Comparison of ENCODE assay signal across 22 mouse cellular contexts in the genomic region with DNA sequence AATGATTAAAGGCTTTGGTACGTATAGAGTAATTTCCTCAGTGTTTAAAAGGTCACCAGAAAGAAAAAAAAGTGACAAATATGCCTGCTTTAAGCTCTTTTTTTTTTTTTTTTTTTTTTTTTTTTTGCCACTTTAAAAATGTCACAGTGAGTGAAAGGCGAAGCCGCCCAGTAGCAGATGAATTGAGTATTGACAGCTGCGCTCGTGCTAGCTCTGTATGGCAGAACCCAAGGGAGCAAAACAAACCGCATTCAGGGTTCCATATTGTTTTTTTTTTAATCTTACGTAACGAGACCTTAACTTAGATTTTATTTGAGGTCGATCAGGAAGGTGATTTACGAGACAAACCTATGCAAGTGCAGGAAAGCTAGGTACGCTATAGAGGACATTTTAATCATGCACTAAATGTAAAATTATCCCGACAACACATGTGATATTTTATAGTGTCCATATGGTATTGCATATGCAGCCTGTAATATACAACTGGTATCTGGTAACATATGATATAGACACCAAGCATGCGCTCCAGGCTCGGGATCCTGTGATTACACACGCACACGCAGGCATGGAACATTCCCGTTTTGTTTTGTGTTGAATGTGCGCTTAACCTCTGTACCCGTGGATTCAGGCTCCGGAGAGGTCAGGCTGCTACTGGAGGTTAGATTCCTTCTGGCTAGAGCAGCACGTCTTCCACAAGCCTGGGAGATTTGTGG.
A peak's percentile ranks its signal among the peaks of the same experiment; 100 is the strongest.
DNase-seq lines count a peak whose midpoint lies in the region; ATAC-seq and TF ChIP-seq lines count a peak whose summit lies in the region.
"Had no signal": no experiment of that assay in that cellular context is flagged by ENCODE, and none has a peak within 500 bp of the region (broad histone marks: within the 10 kb centered on the region; RNA-seq: fewer than 3 reads in every experiment).

No protein-coding gene starts in this region.

- peak overlapping the region; percentile 38 for H3K27ac ChIP-seq in forebrain, embryonic 15.5 days (replicated peaks)
- H3K27ac ChIP-seq in forebrain, embryonic 10.5 days = no peak overlapping the region
- H3K27ac ChIP-seq: embryonic facial prominence, embryonic 10.5 days; embryonic facial prominence, embryonic 13.5 days; hindbrain, embryonic 12.5 days; hindbrain, embryonic 15.5 days had no signal

- no peaks in the 10 kb centered on the region for H3K9me3 ChIP-seq in forebrain, embryonic 15.5 days
- no peaks in the 10 kb centered on the region for H3K9me3 ChIP-seq in forebrain, embryonic 10.5 days
- H3K9me3 ChIP-seq: embryonic facial prominence, embryonic 10.5 days; embryonic facial prominence, embryonic 13.5 days; hindbrain, embryonic 12.5 days; hindbrain, embryonic 15.5 days had no signal

- H3K27me3 ChIP-seq in forebrain, embryonic 15.5 days = no peaks in the 10 kb centered on the region
- H3K27me3 ChIP-seq in forebrain, embryonic 10.5 days (ENCODE audit: poor library complexity, severe bottlenecking) = no peaks in the 10 kb centered on the region
- H3K27me3 ChIP-seq: embryonic facial prominence, embryonic 13.5 days; hindbrain, embryonic 12.5 days; hindbrain, embryonic 15.5 days had no signal

- H3K4me1 ChIP-seq in forebrain, embryonic 15.5 days = peaks cover 4% of the 10 kb centered on the region; the same call in 1 of the 2 replicates
- 0 out of 2 replicates have a peak, but pooled peaks cover 2% of the 10 kb centered on the region for H3K4me1 ChIP-seq in forebrain, embryonic 10.5 days
- H3K4me1 ChIP-seq: embryonic facial prominence, embryonic 13.5 days; hindbrain, embryonic 12.5 days; hindbrain, embryonic 15.5 days had no signal

- peak; percentile 18 for DNase-seq in embryo, embryonic 11 days
- DNase-seq in embryo, embryonic 10 days (ENCODE audit: low spot score) = no peak
- DNase-seq in forebrain, embryonic 10.5 days (ENCODE audit: extremely low spot score, low spot score) = no peak
- peak; percentile 63 for DNase-seq in brain, embryonic 14.5 days (ENCODE audit: low read depth)
- peak; percentile 19 for DNase-seq in forelimb bud, embryonic 11.5 days (ENCODE audit: low read depth, low spot score)
- no peak for DNase-seq in kidney, adult 18-20 months
- DNase-seq: adrenal gland, adult 8-10 months; adrenal gland, postnatal 25 days; cerebellum, adult 18-20 months; cerebellum, adult 9-10 months; cerebellum, postnatal 14 days; gastrocnemius, postnatal 10 days; heart, adult 11 months had no signal

- peak; percentile 60; the same call in 1 of the 2 replicates for ATAC-seq in forebrain, embryonic 15.5 days (replicated peaks)
- ATAC-seq: activated CD4-positive, CD25-positive, alpha-beta regulatory T cell, adult 4 months; intestine, postnatal 0 days had no signal

- H3K4me2 ChIP-seq in forebrain, embryonic 15.5 days (replicated peaks) = no peak overlapping the region
- H3K4me2 ChIP-seq: embryonic facial prominence, embryonic 13.5 days; heart, embryonic 11.5 days; hindbrain, embryonic 12.5 days; hindbrain, embryonic 15.5 days had no signal

- no peak for TF ChIP-seq POLR2A in brain, embryonic 14.5 days (IDR thresholded peaks at IDR 0.05; ENCODE audit: borderline replicate concordance, extremely low read depth, insufficient read depth, insufficient read length, poor library complexity, severe bottlenecking)

- no peak overlapping the region for H3K9ac ChIP-seq in forebrain, embryonic 15.5 days (replicated peaks)
- H3K9ac ChIP-seq: embryonic facial prominence, embryonic 13.5 days; hindbrain, embryonic 12.5 days; hindbrain, embryonic 15.5 days had no signal

- no peak for TF ChIP-seq CTCF in brain, embryonic 14.5 days (IDR thresholded peaks at IDR 0.05; ENCODE audit: borderline replicate concordance, extremely low read depth, insufficient read depth, insufficient read length)

- WGBS in forebrain, embryonic 15.5 days = 59% methylated on average over 21 of the region's 21 CpGs
- WGBS in forebrain, embryonic 10.5 days = 88% methylated on average over 21 of the region's 21 CpGs

- no peaks in the 10 kb centered on the region for H3K36me3 ChIP-seq in forebrain, embryonic 15.5 days
- H3K36me3 ChIP-seq in forebrain, embryonic 10.5 days (replicated peaks) = no peaks in the 10 kb centered on the region
- H3K36me3 ChIP-seq: embryonic facial prominence, embryonic 10.5 days; embryonic facial prominence, embryonic 13.5 days; hindbrain, embryonic 12.5 days; hindbrain, embryonic 15.5 days had no signal

- no peak overlapping the region for H3K4me3 ChIP-seq in forebrain, embryonic 15.5 days
- H3K4me3 ChIP-seq in forebrain, embryonic 10.5 days = no peak overlapping the region
- H3K4me3 ChIP-seq: embryonic facial prominence, embryonic 10.5 days; embryonic facial prominence, embryonic 13.5 days; erythroblast, embryonic 14.5 days; hindbrain, embryonic 12.5 days; hindbrain, embryonic 15.5 days had no signal

Comparison
In these comparisons a context has a peak if more than half of its experiments do, and no peak if none do; other contexts are left out.
1. DNase-seq: peak in embryo, embryonic 11 days (single experiment), brain, embryonic 14.5 days (single experiment) and forelimb bud, embryonic 11.5 days (single experiment); none in embryo, embryonic 10 days (single experiment), forebrain, embryonic 10.5 days (single experiment) and kidney, adult 18-20 months (single experiment).